Mouse (Mus musculus) spleen, postnatal 36 days (tissue): ENCODE measurements around the gene D6Wsu163e.

Experiments
- DNase-seq, 2 experiments: peaks; one replicate each; pipeline ENCODE4 v3.0.0; 2022; ENCODE audit warnings: low spot score in 2 of 2, mixed read lengths in 1 of 2

The D6Wsu163e gene

GRCm38 (mm10) chr6:126939487-126940171 is at the start of gene D6Wsu163e, which contains the start of gene Rad51ap1:
Gene D6Wsu163e, plus strand, starts transcription at chr6:126939962.
Gene Rad51ap1, minus strand, starts transcription at chr6:126939587.
- peak; percentile 94 to 95 for DNase-seq

- DNase-seq, result no peak
These were observed 32.4 kb upstream of the D6Wsu163e start for GRCm38 (mm10) chr6:126907378-126907777.

- no peak for DNase-seq
These were observed 31.9 kb upstream of the D6Wsu163e start for GRCm38 (mm10) chr6:126907876-126908275.

- DNase-seq, result peak; percentile 14 to 20
These were observed 29.0 kb upstream of the D6Wsu163e start for GRCm38 (mm10) chr6:126910727-126911126.

- no peak for DNase-seq
These were observed 24.8 kb upstream of the D6Wsu163e start for GRCm38 (mm10) chr6:126914928-126915327.

GRCm38 (mm10) chr6:126921111-126921881 is 18.5 kb upstream of the D6Wsu163e start, which contains the start of gene Dyrk4:
Gene Dyrk4, minus strand, starts transcription at chr6:126921839.
- peak; percentile 10 for DNase-seq

- DNase-seq, result no peak
These were observed 6.9 kb upstream of the D6Wsu163e start for GRCm38 (mm10) chr6:126932896-126933295.

GRCm38 (mm10) chr6:126938047-126938446 is 1.7 kb upstream of the D6Wsu163e start:
- no peak for DNase-seq

- DNase-seq, result no peak
These were observed 792 bp upstream of the D6Wsu163e start for GRCm38 (mm10) chr6:126938853-126939486.

GRCm38 (mm10) chr6:126940451-126940850 is 689 bp downstream of the D6Wsu163e start:
- DNase-seq, result peak in 1 of 2 experiments; percentile 12

GRCm38 (mm10) chr6:126948336-126948735 is 8.6 kb downstream of the D6Wsu163e start:
- no peak for DNase-seq

- DNase-seq, result peak; percentile 45 to 50
These were observed 16.0 kb downstream of the D6Wsu163e start for GRCm38 (mm10) chr6:126955734-126956133.

- no peak for DNase-seq
These were observed 21.7 kb downstream of the D6Wsu163e start for GRCm38 (mm10) chr6:126961371-126962018.

- no peak for DNase-seq
These were observed 22.9 kb downstream of the D6Wsu163e start for GRCm38 (mm10) chr6:126962709-126963108.

- no peak for DNase-seq
These were observed 23.7 kb downstream of the D6Wsu163e start for GRCm38 (mm10) chr6:126963426-126963825.

GRCm38 (mm10) chr6:126966241-126967026 is 26.7 kb downstream of the D6Wsu163e start:
- DNase-seq, result no peak

- DNase-seq, result no peak
These were observed 41.9 kb downstream of the D6Wsu163e start for GRCm38 (mm10) chr6:126981539-126982234.

GRCm38 (mm10) chr6:126993676-126994075 is 53.9 kb downstream of the D6Wsu163e start:
- DNase-seq, result no peak

- DNase-seq, result no peak
These were observed 55.7 kb downstream of the D6Wsu163e start for GRCm38 (mm10) chr6:126995494-126995893.

- DNase-seq, result peak in 1 of 2 experiments; percentile 22
These were observed 56.6 kb downstream of the D6Wsu163e start for GRCm38 (mm10) chr6:126996399-126996798.
